Mouse (Mus musculus): ENCODE data around the gene 1110002E22Rik. TPM values are rescaled to one million over a fixed set of nuclear protein-coding genes. Genes with fewer than 3 reads are reported as not detected.
A peak's percentile ranks its signal among the peaks of the same experiment; 100 is the strongest.

The 1110002E22Rik gene
- total and polyA plus RNA-seq, 2 experiments from 2014 or later = 0.05 to 0.10 TPM

GRCm38 (mm10) chr3:138062673-138063072 is 2.2 kb upstream of the 1110002E22Rik start:
- H3K27me3 ChIP-seq (ENCODE audit: insufficient read depth, low read length) = no peaks in the 10 kb centered on the region; the same call in 1 of the 2 replicates
- no peaks in the 10 kb centered on the region for H3K36me3 ChIP-seq (ENCODE audit: insufficient read depth, low read length)
- no peak for TF ChIP-seq CTCF (IDR thresholded peaks at IDR 0.05; ENCODE audit: low read depth)
- ATAC-seq = no peak
- H3K4me3 ChIP-seq (ENCODE audit: low read length) = no peak overlapping the region
- no peak overlapping the region for H3K27ac ChIP-seq
- no peak overlapping the region for H3K4me2 ChIP-seq (ENCODE audit: low read depth, low read length)
- no peak overlapping the region for H3K9ac ChIP-seq (replicated peaks; ENCODE audit: low read length)
- no peaks in the 10 kb centered on the region for H3K9me3 ChIP-seq (ENCODE audit: low read length)
- 0 out of 2 replicates have a peak, but pooled peaks cover 5% of the 10 kb centered on the region for H3K4me1 ChIP-seq (ENCODE audit: insufficient read depth, low read length)
- 72% methylated on average over 4 of the region's 4 CpGs for WGBS
- DNase-seq (ENCODE audit: low spot score) = no peak

GRCm38 (mm10) chr3:138063731-138064329 is 1.0 kb upstream of the 1110002E22Rik start:
- Histone ChIP-seq H3K9ac (replicated peaks; ENCODE audit: low read length) (no peak overlapping the region), H3K36me3 (ENCODE audit: insufficient read depth, low read length) (no peaks in the 10 kb centered on the region), H3K27me3 (ENCODE audit: insufficient read depth, low read length) (no peaks in the 10 kb centered on the region; the same call in 1 of the 2 replicates), H3K27ac (no peak overlapping the region), H3K4me1 (ENCODE audit: insufficient read depth, low read length) (0 out of 2 replicates have a peak, but pooled peaks cover 5% of the 10 kb centered on the region), H3K4me3 (ENCODE audit: low read length) (no peak overlapping the region), H3K9me3 (ENCODE audit: low read length) (no peaks in the 10 kb centered on the region), H3K4me2 (ENCODE audit: low read depth, low read length) (no peak overlapping the region)
- DNase-seq (ENCODE audit: low spot score) (peak; percentile 60), ATAC-seq (no peak)
- no peak for TF ChIP-seq CTCF (IDR thresholded peaks at IDR 0.05; ENCODE audit: low read depth)
- 40% methylated on average over 14 of the region's 14 CpGs for WGBS

GRCm38 (mm10) chr3:138065930-138066329 is 1.1 kb downstream of the 1110002E22Rik start:
- Histone ChIP-seq H3K27ac (no peak overlapping the region), H3K9me3 (ENCODE audit: low read length) (no peaks in the 10 kb centered on the region), H3K9ac (replicated peaks; ENCODE audit: low read length) (no peak overlapping the region), H3K4me2 (ENCODE audit: low read depth, low read length) (peak overlapping the region; percentile 48), H3K4me1 (ENCODE audit: insufficient read depth, low read length) (0 out of 2 replicates have a peak, but pooled peaks cover 5% of the 10 kb centered on the region), H3K36me3 (ENCODE audit: insufficient read depth, low read length) (no peaks in the 10 kb centered on the region), H3K4me3 (ENCODE audit: low read length) (no peak overlapping the region; the same call in 1 of the 2 replicates), H3K27me3 (ENCODE audit: insufficient read depth, low read length) (no peaks in the 10 kb centered on the region; the same call in 1 of the 2 replicates)
- 60% methylated on average over 16 of the region's 16 CpGs for WGBS
- no peak for DNase-seq (ENCODE audit: low spot score)
- TF ChIP-seq CTCF (IDR thresholded peaks at IDR 0.05; ENCODE audit: low read depth) = no peak
- peak; percentile 4 for ATAC-seq

- ATAC-seq (peak; percentile 51), DNase-seq (ENCODE audit: low spot score) (peak; percentile 44)
- no peaks in the 10 kb centered on the region; the same call in 1 of the 2 replicates for H3K27me3 ChIP-seq (ENCODE audit: insufficient read depth, low read length)
- H3K27ac ChIP-seq = no peak overlapping the region
- H3K4me2 ChIP-seq (ENCODE audit: low read depth, low read length) = peak overlapping the region; percentile 48
- no peak overlapping the region; the same call in 1 of the 2 replicates for H3K4me3 ChIP-seq (ENCODE audit: low read length)
- 44% methylated on average over 20 of the region's 20 CpGs for WGBS
- no peaks in the 10 kb centered on the region for H3K9me3 ChIP-seq (ENCODE audit: low read length)
- H3K9ac ChIP-seq (replicated peaks; ENCODE audit: low read length) = no peak overlapping the region
- TF ChIP-seq CTCF (IDR thresholded peaks at IDR 0.05; ENCODE audit: low read depth) = no peak
- no peaks in the 10 kb centered on the region for H3K36me3 ChIP-seq (ENCODE audit: insufficient read depth, low read length)
- H3K4me1 ChIP-seq (ENCODE audit: insufficient read depth, low read length) = 0 out of 2 replicates have a peak, but pooled peaks cover 5% of the 10 kb centered on the region
Measured at GRCm38 (mm10) chr3:138066348-138066856, 1.6 kb downstream of the 1110002E22Rik start.

- 90% methylated on average over 12 of the region's 12 CpGs for WGBS
- no peak within 1 kb of the TSS for H3K9ac ChIP-seq (replicated peaks; ENCODE audit: low read length)
- H3K9me3 ChIP-seq (ENCODE audit: low read length) = no peaks in the 10 kb centered on the region
- no peak within 1 kb of the TSS for H3K27ac ChIP-seq
- peak within 1 kb of the TSS; percentile 48 for H3K4me2 ChIP-seq (ENCODE audit: low read depth, low read length)
- no peak within 1 kb of the TSS; the same call in 1 of the 2 replicates for H3K4me3 ChIP-seq (ENCODE audit: low read length)
- H3K4me1 ChIP-seq (ENCODE audit: insufficient read depth, low read length) = 0 out of 2 replicates have a peak, but pooled peaks cover 5% of the 10 kb centered on the region
- H3K36me3 ChIP-seq (ENCODE audit: insufficient read depth, low read length) = no peaks in the 10 kb centered on the region
- no peaks in the 10 kb centered on the region; the same call in 1 of the 2 replicates for H3K27me3 ChIP-seq (ENCODE audit: insufficient read depth, low read length)
- TF ChIP-seq CTCF (IDR thresholded peaks at IDR 0.05; ENCODE audit: low read depth) = no peak
- DNase-seq (ENCODE audit: low spot score) (no peak), ATAC-seq (no peak)
Measured at GRCm38 (mm10) chr3:138067288-138067687, 2.4 kb downstream of the 1110002E22Rik start, which contains the start of gene Gm5105. Gene Gm5105 (minus strand): TSS chr3:138067388.

GRCm38 (mm10) chr3:138068103-138068502 is 3.3 kb downstream of the 1110002E22Rik start:
- 0 out of 2 replicates have a peak, but pooled peaks cover 5% of the 10 kb centered on the region for H3K4me1 ChIP-seq (ENCODE audit: insufficient read depth, low read length)
- no peak for TF ChIP-seq CTCF (IDR thresholded peaks at IDR 0.05; ENCODE audit: low read depth)

More at GRCm38 (mm10) chr3:138068103-138068502, 3.3 kb downstream of the 1110002E22Rik start:
- no peak overlapping the region for H3K9ac ChIP-seq (replicated peaks; ENCODE audit: low read length)
- no peaks in the 10 kb centered on the region; the same call in 1 of the 2 replicates for H3K27me3 ChIP-seq (ENCODE audit: insufficient read depth, low read length)
- no peak overlapping the region for H3K4me2 ChIP-seq (ENCODE audit: low read depth, low read length)
- 92% methylated on average over 12 of the region's 12 CpGs for WGBS
- H3K27ac ChIP-seq = no peak overlapping the region
- DNase-seq (ENCODE audit: low spot score) = no peak
- no peaks in the 10 kb centered on the region for H3K36me3 ChIP-seq (ENCODE audit: insufficient read depth, low read length)
- ATAC-seq = no peak
- no peak overlapping the region for H3K4me3 ChIP-seq (ENCODE audit: low read length)
- no peaks in the 10 kb centered on the region for H3K9me3 ChIP-seq (ENCODE audit: low read length)
